Mouse (Mus musculus) hindbrain, embryonic 15.5 days (tissue): ENCODE measurements around the gene Slit2. TPM values are rescaled to one million over a fixed set of nuclear protein-coding genes. Genes with fewer than 3 reads are reported as not detected.

Experiments
- ATAC-seq: fragments of 200-750 bp; cut with Nextera tagmentation; 2 replicates; pipeline ENCODE4 v1.8.0; 2017; ENCODE audit warnings: low read depth, moderate number of reproducible peaks, moderate TSS enrichment; ENCODE audit not compliant: low FRiP score
- H3K27ac ChIP-seq: fragments of 300-500 bp; sonication (generic); replicated peaks from 2 replicates; pipeline ENCODE4 v1.5.1; 2015; ENCODE audit warnings: mild to moderate bottlenecking, inconsistent platforms
- H3K27me3 ChIP-seq: fragments of 300-500 bp; sonication (generic); 2 replicates; pipeline ENCODE4 v1.6.1; 2015; ENCODE audit warnings: control low read depth, inconsistent platforms
- H3K36me3 ChIP-seq: fragments of 300-500 bp; sonication (generic); 2 replicates; pipeline ENCODE4 v1.6.1; 2015; ENCODE audit warnings: control low read depth, inconsistent platforms
- H3K4me1 ChIP-seq: fragments of 300-500 bp; sonication (generic); replicated peaks from 2 replicates; pipeline ENCODE4 v1.6.1; 2015; ENCODE audit warnings: control low read depth, inconsistent platforms
- H3K4me2 ChIP-seq: fragments of 300-500 bp; sonication (generic); 2 replicates; pipeline ENCODE4 v1.6.1; 2015; ENCODE audit warnings: moderate library complexity, mild to moderate bottlenecking, inconsistent platforms
- H3K4me3 ChIP-seq: fragments of 300-500 bp; sonication (generic); 2 replicates; pipeline ENCODE4 v1.5.1; 2015; ENCODE audit warnings: mild to moderate bottlenecking, inconsistent platforms
- H3K9ac ChIP-seq: fragments of 300-500 bp; sonication (generic); 2 replicates; pipeline ENCODE4 v1.6.1; 2015; ENCODE audit warnings: inconsistent platforms
- H3K9me3 ChIP-seq: fragments of 300-500 bp; sonication (generic); 2 replicates; pipeline ENCODE4 v1.6.1; 2016; ENCODE audit warnings: control low read depth, inconsistent platforms
- WGBS: fragments of 180-500 bp; shearing (Covaris S2); methylation state at CpG from one replicate; pipeline ENCODE4 v1.1.7; 2015; 5-methylcytosine and 5-hydroxymethylcytosine counted together
- polyA plus RNA-seq: library from polyadenylated mRNA; unstranded; fragments of >200 nt; fragmentation: Nextera tagmentation; extraction: Ambion mirVana; gene quantifications from 2 replicates; pipeline ENCODE4 v1.2.1, GENCODE M21; 2015

Gene Slit2
- polyA plus RNA-seq, 1 experiment from 2014 or later: 22.9 TPM

DNA sequence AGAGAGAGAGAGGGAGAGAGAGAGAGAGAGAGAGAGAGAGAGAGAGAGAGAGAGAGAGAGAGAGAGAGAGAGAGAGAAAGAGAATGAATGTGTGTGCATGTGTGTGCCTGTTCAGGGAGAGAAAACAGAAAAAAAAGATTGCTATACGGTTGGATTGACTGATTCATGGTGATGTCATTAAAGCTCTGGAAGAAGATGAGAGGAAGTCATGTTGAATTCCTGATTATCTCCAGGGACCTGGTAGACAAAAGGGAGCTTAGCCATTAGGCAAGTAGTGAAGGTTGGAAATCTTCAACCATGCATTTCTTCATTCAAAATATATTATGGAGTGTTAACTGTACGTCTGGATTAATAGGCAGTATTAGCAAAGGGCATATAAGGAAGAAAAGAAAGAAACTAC is 77.8 kb downstream of the Slit2 start:
- Histone ChIP-seq H3K27me3 (no peaks in the 10 kb centered on the region), H3K9me3 (no peaks in the 10 kb centered on the region), H3K4me3 (no peak overlapping the region), H3K9ac (no peak overlapping the region), H3K4me2 (no peak overlapping the region), H3K4me1 (0 out of 2 replicates have a peak, but pooled peaks cover 5% of the 10 kb centered on the region), H3K27ac (no peak overlapping the region), H3K36me3 (no peaks in the 10 kb centered on the region)
- ATAC-seq: no peak
- 17% methylated on average over 2 of the region's 2 CpGs for WGBS

DNA sequence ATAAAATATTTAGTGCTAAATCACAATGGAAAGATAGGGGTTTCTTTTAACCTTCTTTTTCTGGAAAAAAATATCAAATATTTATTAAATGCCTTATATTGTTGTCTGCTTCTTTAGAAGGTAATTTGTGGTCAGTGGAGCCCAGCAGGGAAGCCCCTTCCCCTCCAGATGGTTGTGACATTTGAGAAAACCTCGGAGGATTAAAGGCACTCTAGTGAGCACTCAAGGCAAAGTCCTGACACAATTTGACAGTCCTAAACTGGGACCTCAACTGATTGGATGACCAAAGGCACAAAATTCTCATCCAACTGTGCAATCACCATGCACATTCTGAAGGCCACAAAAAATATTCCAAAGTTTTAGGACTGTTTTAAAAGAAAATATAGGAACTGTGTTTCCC is 95.8 kb downstream of the Slit2 start:
- Histone ChIP-seq H3K27ac (no peak overlapping the region), H3K27me3 (no peaks in the 10 kb centered on the region), H3K4me1 (no peaks in the 10 kb centered on the region), H3K36me3 (no peaks in the 10 kb centered on the region), H3K4me2 (no peak overlapping the region), H3K9me3 (no peaks in the 10 kb centered on the region), H3K9ac (no peak overlapping the region), H3K4me3 (no peak overlapping the region)
- WGBS: 46% methylated on average over 1 of the region's 1 CpGs
- no peak for ATAC-seq

- peak; percentile 63; the same call in 1 of the 2 replicates for ATAC-seq
- H3K9ac ChIP-seq: no peak overlapping the region
- no peaks in the 10 kb centered on the region for H3K9me3 ChIP-seq
Measured at GRCm38 (mm10) chr5:48081223-48081881, 98.4 kb downstream of the Slit2 start.

DNA sequence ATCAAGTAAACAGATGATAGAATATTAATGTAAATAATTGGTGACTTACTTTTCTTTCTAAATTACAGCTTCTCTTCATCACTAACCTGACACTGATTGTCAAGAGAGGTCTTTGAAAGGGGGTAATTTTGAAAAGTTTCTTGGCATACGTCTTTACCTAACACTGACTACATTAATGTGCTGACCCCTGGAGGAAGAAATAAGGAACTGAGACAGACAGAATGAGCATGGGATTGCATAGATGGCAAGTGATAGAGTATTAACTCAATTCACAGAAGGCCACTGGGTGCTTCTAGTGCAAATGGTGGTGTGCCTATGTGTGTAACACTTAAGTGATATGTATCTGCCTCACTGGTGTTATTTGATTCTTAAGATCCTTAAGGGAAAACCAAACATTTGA is 130.5 kb downstream of the Slit2 start:
- H3K9ac ChIP-seq: no peak overlapping the region
- ATAC-seq: no peak
- peaks cover 10% of the 10 kb centered on the region; the same call in 1 of the 2 replicates for H3K4me1 ChIP-seq
- H3K4me3 ChIP-seq: no peak overlapping the region
- 24% methylated on average over 1 of the region's 1 CpGs for WGBS
- no peak overlapping the region for H3K27ac ChIP-seq
- no peaks in the 10 kb centered on the region for H3K27me3 ChIP-seq
- H3K4me2 ChIP-seq: no peak overlapping the region
- H3K9me3 ChIP-seq: no peaks in the 10 kb centered on the region
- no peaks in the 10 kb centered on the region for H3K36me3 ChIP-seq

More at GRCm38 (mm10) chr5:48081223-48081881, 98.4 kb downstream of the Slit2 start:
- Histone ChIP-seq H3K36me3 (no peaks in the 10 kb centered on the region), H3K4me2 (no peak overlapping the region), H3K4me3 (no peak overlapping the region), H3K27me3 (no peaks in the 10 kb centered on the region), H3K4me1 (no peaks in the 10 kb centered on the region), H3K27ac (no peak overlapping the region)
- 34% methylated on average over 8 of the region's 8 CpGs for WGBS

- Histone ChIP-seq H3K9me3 (no peaks in the 10 kb centered on the region), H3K4me1 (peaks cover 10% of the 10 kb centered on the region; the same call in 1 of the 2 replicates), H3K4me3 (no peak overlapping the region), H3K4me2 (no peak overlapping the region), H3K27ac (no peak overlapping the region), H3K9ac (no peak overlapping the region), H3K27me3 (no peaks in the 10 kb centered on the region), H3K36me3 (no peaks in the 10 kb centered on the region)
- WGBS: 46% methylated on average over 4 of the region's 4 CpGs
- no peak for ATAC-seq
Measured at GRCm38 (mm10) chr5:48114969-48115537, 132.1 kb downstream of the Slit2 start.

- H3K4me1 ChIP-seq: no peaks in the 10 kb centered on the region
- no peaks in the 10 kb centered on the region for H3K27me3 ChIP-seq
- no peak overlapping the region for H3K4me3 ChIP-seq
- WGBS: 74% methylated on average over 5 of the region's 5 CpGs
- no peak overlapping the region for H3K9ac ChIP-seq
- no peaks in the 10 kb centered on the region for H3K9me3 ChIP-seq
- no peak overlapping the region for H3K4me2 ChIP-seq
- no peak for ATAC-seq
- no peaks in the 10 kb centered on the region for H3K36me3 ChIP-seq
- H3K27ac ChIP-seq: no peak overlapping the region
Measured at GRCm38 (mm10) chr5:48122651-48123050, 139.7 kb downstream of the Slit2 start.

GRCm38 (mm10) chr5:48125770-48126423 is 143.0 kb downstream of the Slit2 start:
- Histone ChIP-seq H3K4me2 (no peak overlapping the region), H3K9me3 (no peaks in the 10 kb centered on the region), H3K9ac (no peak overlapping the region), H3K27me3 (no peaks in the 10 kb centered on the region), H3K36me3 (no peaks in the 10 kb centered on the region), H3K27ac (no peak overlapping the region), H3K4me1 (no peaks in the 10 kb centered on the region), H3K4me3 (no peak overlapping the region)
- WGBS: 79% methylated on average over 3 of the region's 3 CpGs
- ATAC-seq: no peak

GRCm38 (mm10) chr5:48129981-48130380 is 147.0 kb downstream of the Slit2 start:
- Histone ChIP-seq H3K4me1 (no peaks in the 10 kb centered on the region), H3K9ac (no peak overlapping the region), H3K9me3 (no peaks in the 10 kb centered on the region), H3K27ac (no peak overlapping the region), H3K27me3 (no peaks in the 10 kb centered on the region), H3K4me3 (no peak overlapping the region), H3K4me2 (no peak overlapping the region), H3K36me3 (no peaks in the 10 kb centered on the region)
- 95% methylated on average over 4 of the region's 4 CpGs for WGBS
- ATAC-seq: no peak

GRCm38 (mm10) chr5:48136571-48136970 is 153.6 kb downstream of the Slit2 start:
- WGBS: 22% methylated on average over 3 of the region's 3 CpGs
- Histone ChIP-seq H3K36me3 (no peaks in the 10 kb centered on the region), H3K4me2 (no peak overlapping the region), H3K9ac (no peak overlapping the region), H3K27ac (no peak overlapping the region), H3K4me1 (peaks cover 8% of the 10 kb centered on the region; the same call in 1 of the 2 replicates), H3K4me3 (no peak overlapping the region), H3K27me3 (no peaks in the 10 kb centered on the region), H3K9me3 (no peaks in the 10 kb centered on the region)
- peak; percentile 35; the same call in 1 of the 2 replicates for ATAC-seq

DNA sequence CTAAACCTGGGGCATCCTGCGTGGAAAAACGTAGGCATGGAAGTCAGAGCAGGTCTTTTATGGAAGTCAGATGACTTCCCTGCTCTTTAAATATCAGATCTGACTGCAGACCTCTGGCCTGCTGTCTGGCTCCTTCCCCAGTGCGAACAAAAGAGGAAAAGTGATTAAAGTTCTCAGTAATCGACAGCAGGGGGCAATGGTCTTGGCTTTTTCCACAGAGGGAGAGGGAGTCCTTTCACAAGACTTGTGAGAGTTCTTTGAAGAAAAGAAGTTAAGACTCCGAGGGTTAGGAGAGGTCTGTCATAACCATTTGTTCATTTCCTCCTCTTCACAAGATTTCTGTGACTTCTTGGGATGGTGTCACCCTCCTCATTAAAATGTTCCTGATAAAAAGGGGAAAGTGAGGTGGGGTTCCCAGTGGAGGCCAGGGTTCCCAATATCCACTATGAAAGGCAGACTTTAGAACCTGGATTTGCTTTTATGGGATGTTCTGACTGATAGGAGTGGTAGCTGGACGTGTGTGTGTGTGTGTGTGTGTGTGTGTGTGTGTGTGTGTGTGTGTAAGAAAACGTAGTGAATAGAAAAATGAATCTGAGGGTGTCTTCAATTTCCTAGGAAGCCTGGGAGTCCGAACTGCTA is 156.0 kb downstream of the Slit2 start:
- 18% methylated on average over 8 of the region's 8 CpGs for WGBS
- no peak overlapping the region for H3K4me3 ChIP-seq
- no peak overlapping the region for H3K4me2 ChIP-seq
- peaks cover 8% of the 10 kb centered on the region; the same call in 1 of the 2 replicates for H3K4me1 ChIP-seq
- no peak overlapping the region for H3K9ac ChIP-seq
- ATAC-seq: no peak
- no peak overlapping the region for H3K27ac ChIP-seq
- no peaks in the 10 kb centered on the region for H3K9me3 ChIP-seq
- H3K36me3 ChIP-seq: no peaks in the 10 kb centered on the region
- no peaks in the 10 kb centered on the region for H3K27me3 ChIP-seq

DNA sequence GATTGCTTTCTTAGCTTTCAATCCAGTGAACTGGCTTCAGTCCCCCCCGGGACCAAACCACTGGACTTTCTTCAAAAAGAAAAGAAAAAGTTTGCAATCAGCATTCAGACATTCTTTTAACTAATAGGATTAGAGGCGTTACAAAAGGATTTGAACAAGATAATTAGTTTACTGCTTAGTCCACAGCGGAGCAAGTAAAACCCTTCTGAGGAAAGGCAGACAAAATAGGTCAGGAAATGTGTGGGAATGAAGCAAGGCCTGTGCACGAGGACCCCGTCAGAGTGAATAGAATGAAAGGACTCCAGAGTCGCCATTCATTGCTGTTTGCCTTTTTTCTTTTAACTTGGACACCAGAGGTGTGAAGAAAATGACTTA is 156.5 kb downstream of the Slit2 start:
- Histone ChIP-seq H3K4me1 (peaks cover 8% of the 10 kb centered on the region; the same call in 1 of the 2 replicates), H3K4me3 (no peak overlapping the region), H3K4me2 (no peak overlapping the region), H3K9ac (no peak overlapping the region), H3K9me3 (no peaks in the 10 kb centered on the region), H3K27ac (no peak overlapping the region), H3K36me3 (no peaks in the 10 kb centered on the region), H3K27me3 (no peaks in the 10 kb centered on the region)
- ATAC-seq: no peak
- 17% methylated on average over 6 of the region's 6 CpGs for WGBS

GRCm38 (mm10) chr5:48146082-48146481 is 163.1 kb downstream of the Slit2 start:
- WGBS: 84% methylated on average over 2 of the region's 2 CpGs
- peak; percentile 45; the same call in 1 of the 2 replicates for ATAC-seq
- Histone ChIP-seq H3K27me3 (no peaks in the 10 kb centered on the region), H3K9me3 (no peaks in the 10 kb centered on the region), H3K4me3 (no peak overlapping the region), H3K4me1 (no peaks in the 10 kb centered on the region), H3K36me3 (no peaks in the 10 kb centered on the region), H3K4me2 (no peak overlapping the region), H3K9ac (no peak overlapping the region), H3K27ac (no peak overlapping the region)
